Mouse (Mus musculus): ENCODE results near the gene Nkain2. TPM values are rescaled to one million over a fixed set of nuclear protein-coding genes. Genes with fewer than 3 reads are reported as not detected.

The Nkain2 gene
- polyA plus RNA-seq, 1 experiment from 2014 or later: 0.14 TPM

DNA sequence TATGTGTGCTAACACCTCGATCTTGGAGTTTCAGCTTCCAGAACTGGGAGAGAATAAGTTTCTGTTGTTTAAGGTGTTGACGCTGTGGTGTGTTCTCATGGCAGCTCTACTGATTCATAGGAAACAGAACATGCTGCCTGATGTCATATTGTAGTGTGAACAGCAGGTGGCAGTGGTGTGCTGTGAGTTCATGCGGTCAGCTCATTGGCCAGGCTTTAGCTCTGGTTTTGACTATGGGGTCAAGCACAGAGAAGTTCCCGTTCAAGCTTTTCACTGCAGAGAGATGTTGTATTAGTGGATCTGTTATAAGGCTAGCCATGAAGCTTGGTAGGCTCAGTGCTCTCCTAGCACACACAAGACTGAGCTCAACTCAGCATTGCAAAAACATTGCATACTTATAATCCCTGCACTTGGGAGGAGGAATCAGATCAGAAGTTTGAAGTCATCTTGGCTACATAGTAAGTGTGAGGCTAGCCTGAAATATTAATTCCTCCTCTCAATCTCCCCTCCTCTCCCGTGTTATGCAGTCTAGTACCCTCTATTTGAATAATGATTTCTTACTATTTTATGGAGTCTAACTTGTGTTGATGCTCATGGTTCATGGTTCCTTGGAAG is 1147.7 kb downstream of the Nkain2 start:
- Histone ChIP-seq H3K4me2 (no peak overlapping the region), H3K9me3 (ENCODE audit: control insufficient read depth, low read length) (no peaks in the 10 kb centered on the region), H3K27me3 (replicated peaks; ENCODE audit: control insufficient read depth, insufficient read depth, low read length) (no peaks in the 10 kb centered on the region), H3K27ac (ENCODE audit: low read depth, low read length) (no peak overlapping the region), H3K4me1 (replicated peaks; ENCODE audit: control insufficient read depth, insufficient read depth, low read length) (no peaks in the 10 kb centered on the region), H3K4me3 (ENCODE audit: low read depth, low read length) (no peak overlapping the region), H3K36me3 (ENCODE audit: control insufficient read depth, insufficient read depth, low read length) (no peaks in the 10 kb centered on the region), H3K9ac (ENCODE audit: low read depth, low read length) (no peak overlapping the region)
- peak; percentile 42 for DNase-seq (ENCODE audit: low spot score)
- WGBS: 14% methylated on average over 5 of the region's 5 CpGs
- ATAC-seq (replicated peaks; ENCODE audit: low FRiP score): no peak

DNA sequence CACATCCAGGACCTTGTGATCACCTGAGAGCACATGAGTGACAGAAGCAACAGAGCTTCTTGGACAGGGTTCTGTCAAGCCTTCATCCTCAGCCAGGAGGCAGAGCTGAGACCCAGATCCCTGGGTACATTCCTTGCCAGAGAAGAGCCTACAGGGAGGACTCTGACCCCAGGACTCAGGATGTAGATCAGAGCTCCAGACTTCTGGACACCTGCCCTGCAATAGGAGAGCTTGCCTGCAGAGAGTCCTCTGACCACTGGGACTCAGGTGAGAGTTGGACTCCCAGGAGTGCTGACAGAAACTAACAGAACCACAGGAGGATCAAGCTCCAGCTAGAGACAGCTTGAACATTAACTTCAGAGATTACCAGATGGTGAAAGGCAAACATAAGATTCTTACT is 1162.2 kb downstream of the Nkain2 start:
- no peak overlapping the region for H3K9ac ChIP-seq (ENCODE audit: low read depth, low read length)
- H3K4me3 ChIP-seq (ENCODE audit: low read depth, low read length): no peak overlapping the region
- H3K9me3 ChIP-seq (ENCODE audit: control insufficient read depth, low read length): no peaks in the 10 kb centered on the region
- H3K4me2 ChIP-seq: no peak overlapping the region
- no peaks in the 10 kb centered on the region for H3K4me1 ChIP-seq (replicated peaks; ENCODE audit: control insufficient read depth, insufficient read depth, low read length)
- no peaks in the 10 kb centered on the region for H3K27me3 ChIP-seq (replicated peaks; ENCODE audit: control insufficient read depth, insufficient read depth, low read length)
- no peak overlapping the region for H3K27ac ChIP-seq (ENCODE audit: low read depth, low read length)
- no peak for ATAC-seq (replicated peaks; ENCODE audit: low FRiP score)
- DNase-seq (ENCODE audit: low spot score): no peak
- H3K36me3 ChIP-seq (ENCODE audit: control insufficient read depth, insufficient read depth, low read length): no peaks in the 10 kb centered on the region

DNA sequence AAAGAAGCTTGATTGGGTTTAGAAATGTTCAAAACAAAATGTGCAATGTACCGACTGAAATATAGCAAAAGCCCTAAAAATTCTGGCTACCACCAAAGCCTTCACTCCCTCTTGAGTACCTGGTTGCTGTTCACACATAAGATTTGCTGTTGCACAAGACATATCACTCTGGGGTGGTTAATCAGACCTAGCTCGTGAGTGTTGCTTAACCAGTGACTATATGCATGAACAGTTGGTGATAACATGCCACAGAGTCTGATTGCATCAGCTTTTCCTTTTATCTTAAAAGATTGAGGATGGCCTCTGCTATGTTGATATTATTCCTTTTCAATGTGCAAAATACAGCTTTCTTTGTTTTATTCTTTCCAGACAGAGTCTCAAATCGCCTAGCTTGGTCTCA is 1243.0 kb downstream of the Nkain2 start:
- no peaks in the 10 kb centered on the region for H3K27me3 ChIP-seq (replicated peaks; ENCODE audit: control insufficient read depth, insufficient read depth, low read length)
- no peaks in the 10 kb centered on the region for H3K4me1 ChIP-seq (replicated peaks; ENCODE audit: control insufficient read depth, insufficient read depth, low read length)
- 67% methylated on average over 3 of the region's 3 CpGs for WGBS
- no peak for DNase-seq (ENCODE audit: low spot score)
- no peak overlapping the region for H3K4me2 ChIP-seq
- H3K9me3 ChIP-seq (ENCODE audit: control insufficient read depth, low read length): no peaks in the 10 kb centered on the region
- H3K9ac ChIP-seq (ENCODE audit: low read depth, low read length): no peak overlapping the region
- H3K4me3 ChIP-seq (ENCODE audit: low read depth, low read length): no peak overlapping the region
- no peaks in the 10 kb centered on the region for H3K36me3 ChIP-seq (ENCODE audit: control insufficient read depth, insufficient read depth, low read length)
- ATAC-seq (replicated peaks; ENCODE audit: low FRiP score): no peak
- H3K27ac ChIP-seq (ENCODE audit: low read depth, low read length): no peak overlapping the region

DNA sequence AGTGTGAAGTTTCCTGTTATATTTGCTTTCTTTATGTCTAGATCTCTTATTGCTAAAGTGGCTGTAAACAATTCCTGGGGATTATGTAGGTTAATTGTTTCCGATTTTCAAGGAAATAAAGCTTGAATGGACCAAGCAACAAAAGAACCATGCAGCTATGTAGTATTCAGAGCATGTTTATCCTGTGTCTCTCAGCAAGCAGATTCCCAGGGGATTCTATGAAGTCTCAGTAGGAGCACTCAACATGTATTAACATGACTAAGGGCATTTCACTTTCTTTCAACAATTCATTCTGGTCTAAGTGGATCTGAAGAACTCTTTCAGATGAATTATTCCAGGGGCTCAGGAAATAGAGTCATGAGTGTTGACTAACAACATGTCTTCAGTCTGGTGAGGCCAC is 1244.2 kb downstream of the Nkain2 start:
- no peaks in the 10 kb centered on the region for H3K4me1 ChIP-seq (replicated peaks; ENCODE audit: control insufficient read depth, insufficient read depth, low read length)
- H3K36me3 ChIP-seq (ENCODE audit: control insufficient read depth, insufficient read depth, low read length): no peaks in the 10 kb centered on the region
- no peak overlapping the region for H3K9ac ChIP-seq (ENCODE audit: low read depth, low read length)
- no peak overlapping the region for H3K27ac ChIP-seq (ENCODE audit: low read depth, low read length)
- no peak overlapping the region for H3K4me3 ChIP-seq (ENCODE audit: low read depth, low read length)
- H3K27me3 ChIP-seq (replicated peaks; ENCODE audit: control insufficient read depth, insufficient read depth, low read length): no peaks in the 10 kb centered on the region
- H3K9me3 ChIP-seq (ENCODE audit: control insufficient read depth, low read length): no peaks in the 10 kb centered on the region
- WGBS: 65% methylated on average over 1 of the region's 1 CpGs
- DNase-seq (ENCODE audit: low spot score) (no peak), ATAC-seq (replicated peaks; ENCODE audit: low FRiP score) (no peak)
- no peak overlapping the region for H3K4me2 ChIP-seq

Other genes with a start within 250 kb of the Nkain2 start
- 0.43 and 1.8 TPM in 2 replicates for gene Trdn, start 190.1 kb upstream of the Nkain2 start, polyA plus RNA-seq (2014; fragmentation: Nextera tagmentation; extraction: Ambion mirVana)

All from liver, embryonic 11.5 days (tissue).